Mouse (Mus musculus) bone marrow, adult 2 months (tissue): ENCODE data around the gene Sh2d2a. TPM values are rescaled to one million over a fixed set of nuclear protein-coding genes. Genes with fewer than 3 reads are reported as not detected.
"Not testable (repeated sequence)": the region's sequence is repeated elsewhere in the genome, so short reads cannot be mapped to it uniquely, and the experiment has no call there.

Experiments
- H3K27ac ChIP-seq: fragments of 200-500 bp; 2 replicates; pipeline ENCODE4 v1.5.1; 2012; ENCODE audit warnings: low read depth, mild to moderate bottlenecking, control low read depth, inconsistent platforms, low read length; ENCODE audit not compliant: control insufficient read depth, poor library complexity, insufficient read depth
- H3K4me1 ChIP-seq: fragments of 200-500 bp; 2 replicates; pipeline ENCODE4 v1.6.1; 2011; ENCODE audit warnings: low read length; ENCODE audit not compliant: control insufficient read depth, insufficient read depth
- H3K4me3 ChIP-seq: fragments of 200-500 bp; replicated peaks from 2 replicates; pipeline ENCODE3; 2011; ENCODE audit warnings: mild to moderate bottlenecking, low read depth, low read length, control low read depth; ENCODE audit not compliant: control insufficient read depth
- CTCF ChIP-seq: fragments of 200-500 bp; IDR thresholded peaks from 2 replicates; pipeline ENCODE4 v1.5.1; 2011; ENCODE audit warnings: low read length, control low read depth; ENCODE audit not compliant: control insufficient read depth, insufficient read depth
- POLR2A ChIP-seq: fragments of 200-500 bp; IDR thresholded peaks from 2 replicates; pipeline ENCODE4 v1.6.1; 2011; ENCODE audit warnings: low read depth, mild to moderate bottlenecking, control low read depth, low read length, borderline replicate concordance; ENCODE audit not compliant: control insufficient read depth
- WGBS: fragments of 180-500 bp; shearing (Covaris S2); methylation state at CpG from one replicate; pipeline ENCODE4 v1.1.7; 2018; 5-methylcytosine and 5-hydroxymethylcytosine counted together
- polyA plus RNA-seq: library from polyadenylated mRNA; stranded (reverse); fragments of >200 nt; gene quantifications from 2 replicates; pipeline ENCODE4 v1.2.4, GENCODE M21; 2011; ENCODE audit warnings: low replicate concordance; ENCODE audit not compliant: missing spikeins, insufficient read depth, insufficient read length

Sh2d2a gene
- polyA plus RNA-seq, 1 experiment = 3.0 TPM

DNA sequence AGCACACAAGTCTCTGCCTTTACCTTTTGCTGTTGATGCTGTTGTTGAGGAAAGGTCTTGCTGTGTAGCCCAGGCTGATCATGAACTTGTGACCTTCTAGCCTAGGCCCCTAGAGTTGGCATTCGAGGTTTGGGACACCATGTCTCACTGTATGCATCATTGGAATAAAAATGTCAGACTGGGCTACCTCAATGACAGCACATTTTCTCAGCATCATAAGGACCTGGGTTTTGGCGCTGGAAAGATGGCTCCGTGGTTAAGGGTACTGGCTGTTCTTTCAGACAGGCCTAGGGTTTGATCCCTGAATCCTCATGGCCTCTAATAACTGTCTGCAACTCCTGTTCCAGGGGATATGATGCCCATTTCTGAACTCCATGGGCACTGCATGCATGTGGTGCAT is 53.2 kb downstream of the Sh2d2a start:
- WGBS = 83% methylated on average over 3 of the region's 3 CpGs
- no peak for TF ChIP-seq POLR2A
- TF ChIP-seq CTCF = no peak
- Histone ChIP-seq H3K4me3 (no peak overlapping the region), H3K4me1 (peaks cover 6% of the 10 kb centered on the region), H3K27ac (no peak overlapping the region)

DNA sequence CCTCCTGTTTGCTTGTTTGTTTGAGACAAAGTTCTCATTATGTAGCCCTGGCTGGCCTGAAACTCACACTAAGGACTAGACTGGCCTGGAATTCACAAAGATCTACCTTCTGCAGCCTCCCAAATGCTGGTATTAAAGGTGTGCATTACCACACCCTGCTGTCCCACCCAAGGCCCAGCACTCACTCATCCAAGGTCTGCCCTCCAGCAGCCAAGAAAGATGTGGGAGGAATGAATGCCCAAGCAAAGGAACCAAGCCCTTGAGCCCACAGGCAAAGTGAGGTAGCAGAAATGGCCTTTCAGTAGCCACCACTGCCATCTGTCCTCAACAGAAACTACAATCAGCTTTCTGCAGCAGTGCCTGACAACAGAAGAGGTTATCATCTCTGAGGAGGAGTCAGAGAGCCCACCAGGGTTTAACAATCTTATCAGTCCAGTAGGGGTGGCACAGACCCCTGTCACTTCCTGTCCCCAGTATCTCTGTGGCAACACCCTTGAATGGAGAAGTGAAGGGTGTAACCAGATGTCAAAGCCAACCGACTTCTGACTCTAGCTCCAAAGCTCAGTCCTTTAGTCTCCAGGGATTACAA is 54.6 kb downstream of the Sh2d2a start:
- Histone ChIP-seq H3K27ac (peak overlapping the region; percentile 75), H3K4me3 (peak overlapping the region; percentile 1), H3K4me1 (peaks cover 6% of the 10 kb centered on the region)
- TF ChIP-seq POLR2A = no peak
- no peak for TF ChIP-seq CTCF
- 3% methylated on average over 1 of the region's 1 CpGs for WGBS

DNA sequence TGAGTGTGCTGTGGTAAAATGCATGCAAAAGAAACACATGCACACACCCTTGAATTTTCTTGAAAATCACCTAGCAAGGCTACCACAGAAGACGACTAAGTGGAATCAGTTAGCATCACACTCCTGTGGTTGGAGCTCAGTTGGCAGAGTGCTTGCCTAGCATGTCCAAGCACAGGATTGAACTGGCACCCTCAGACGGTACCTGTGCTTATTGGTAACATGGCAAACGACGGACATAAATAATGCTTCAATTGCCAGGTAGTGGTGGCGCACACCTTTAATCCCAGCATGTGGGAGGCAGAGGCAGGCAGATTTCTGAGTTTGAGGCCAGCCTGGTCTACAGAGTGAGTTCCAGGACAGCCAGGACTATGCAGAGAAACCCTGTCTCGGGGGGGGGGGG is 55.4 kb downstream of the Sh2d2a start:
- WGBS = 44% methylated on average over 6 of the region's 6 CpGs
- H3K4me1 ChIP-seq, H3K4me3 ChIP-seq: not testable (repeated sequence)
- H3K27ac ChIP-seq = peak overlapping the region; percentile 75; the same call in 1 of the 2 replicates

DNA sequence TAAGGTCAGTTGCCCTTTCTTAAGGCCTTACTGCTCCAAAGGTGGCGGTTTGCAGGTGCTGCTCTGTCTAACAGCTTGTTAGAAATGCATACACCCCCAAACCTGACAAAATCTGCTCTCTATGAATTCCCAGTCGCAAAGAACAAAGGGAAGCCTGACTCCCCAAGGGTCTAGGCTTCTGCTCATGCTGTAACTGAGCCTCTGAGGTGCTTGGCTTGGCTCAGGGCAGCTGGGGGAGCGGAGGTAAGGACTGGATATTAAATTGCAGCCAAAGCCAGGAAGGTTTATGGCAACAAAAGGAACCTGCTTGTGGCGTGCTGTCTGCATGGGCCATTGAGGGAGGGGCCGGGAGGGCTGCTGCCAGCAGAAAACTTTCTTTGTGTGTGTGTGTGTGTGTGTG is 57.3 kb downstream of the Sh2d2a start:
- Histone ChIP-seq H3K4me3 (no peak overlapping the region), H3K4me1 (peaks cover 6% of the 10 kb centered on the region), H3K27ac (0 out of 2 replicates have a peak overlapping the region, but pooled peaks have one; percentile 1)
- 69% methylated on average over 5 of the region's 5 CpGs for WGBS
- no peak for TF ChIP-seq POLR2A
- TF ChIP-seq CTCF = no peak

Other genes with a start within 250 kb of the Sh2d2a start
- gene Arhgef11, start 229.2 kb upstream of the Sh2d2a start, polyA plus RNA-seq = 3.4 and 4.5 TPM in 2 replicates
- gene Lrrc71, start 98.1 kb upstream of the Sh2d2a start, polyA plus RNA-seq = 1.4 and 11.7 TPM in 2 replicates
- gene Ntrk1, start 51.6 kb upstream of the Sh2d2a start, polyA plus RNA-seq = not detected in 2 replicates
- gene Insrr, start 49.8 kb upstream of the Sh2d2a start, polyA plus RNA-seq = not detected in 2 replicates
- gene Pear1, start 22.4 kb upstream of the Sh2d2a start, polyA plus RNA-seq = 17.6 and 22.4 TPM in 2 replicates
- gene Prcc, start 38.9 kb downstream of the Sh2d2a start, polyA plus RNA-seq = 30.5 and 56.5 TPM in 2 replicates
- 286 and 446 TPM in 2 replicates for gene Hdgf, start 59.6 kb downstream of the Sh2d2a start, polyA plus RNA-seq
- gene Mrpl24, start 72.8 kb downstream of the Sh2d2a start, polyA plus RNA-seq = 98.1 and 217 TPM in 2 replicates
- gene Isg20l2, start 83.6 kb downstream of the Sh2d2a start, polyA plus RNA-seq = 16.4 and 18.4 TPM in 2 replicates
- 16.2 and 27.7 TPM in 2 replicates for gene Rrnad1, start 84.0 kb downstream of the Sh2d2a start, polyA plus RNA-seq
- 3.3 TPM in 1 of 2 replicates, not detected in the other for gene Crabp2, start 101.9 kb downstream of the Sh2d2a start, polyA plus RNA-seq
- 0.41 and 0.67 TPM in 2 replicates for gene Nes, start 124.3 kb downstream of the Sh2d2a start, polyA plus RNA-seq
- gene Bcan, start 153.5 kb downstream of the Sh2d2a start, polyA plus RNA-seq = 0.95 TPM in 1 of 2 replicates, not detected in the other
- gene Hapln2, start 180.8 kb downstream of the Sh2d2a start, polyA plus RNA-seq = not detected in 2 replicates
- 36.2 and 40.5 TPM in 2 replicates for gene Gpatch4, start 196.4 kb downstream of the Sh2d2a start, polyA plus RNA-seq
- gene Naxe, start 211.7 kb downstream of the Sh2d2a start, polyA plus RNA-seq = 17.1 and 54.7 TPM in 2 replicates
- gene Ttc24, start 231.5 kb downstream of the Sh2d2a start, polyA plus RNA-seq = not detected in 2 replicates
- gene Iqgap3, start 235.2 kb downstream of the Sh2d2a start, polyA plus RNA-seq = 11.5 and 21.5 TPM in 2 replicates